Mouse (Mus musculus): ENCODE measurements around the gene D2hgdh.
"Not testable (repeated sequence)": the region's sequence is repeated elsewhere in the genome, so short reads cannot be mapped to it uniquely, and the experiment has no call there.

Gene D2hgdh

DNA sequence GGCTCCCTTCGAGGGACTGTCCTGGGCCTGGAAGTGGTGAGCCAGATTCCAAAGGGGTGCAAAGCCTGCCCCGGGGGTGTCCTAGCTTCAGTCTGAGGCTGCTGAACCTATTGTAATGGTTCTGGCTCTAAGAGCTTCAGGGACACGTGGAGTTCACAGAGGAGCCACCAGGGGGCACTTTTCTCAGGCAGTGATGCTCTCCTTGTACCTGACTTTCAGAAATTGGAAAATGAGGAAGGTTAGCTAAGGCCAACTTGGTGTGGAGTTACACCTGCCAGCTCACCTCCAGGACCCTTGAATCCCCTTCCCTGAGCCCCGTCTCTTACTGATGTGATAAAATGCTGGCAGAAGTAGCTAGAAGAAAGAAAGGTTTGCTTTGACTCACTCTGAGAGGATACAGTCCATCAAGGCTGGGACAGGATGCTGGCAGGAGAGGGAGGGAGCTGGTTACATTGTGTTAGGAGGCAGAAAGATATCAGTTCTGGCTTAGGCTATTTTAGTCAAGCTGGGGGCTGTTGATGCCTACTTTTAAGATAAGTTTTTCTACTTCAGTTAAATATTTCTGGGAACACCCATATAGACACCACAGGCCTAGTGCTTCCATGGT lies 8.1 kb downstream of the D2hgdh start:
- DNase-seq: not testable (repeated sequence)

DNA sequence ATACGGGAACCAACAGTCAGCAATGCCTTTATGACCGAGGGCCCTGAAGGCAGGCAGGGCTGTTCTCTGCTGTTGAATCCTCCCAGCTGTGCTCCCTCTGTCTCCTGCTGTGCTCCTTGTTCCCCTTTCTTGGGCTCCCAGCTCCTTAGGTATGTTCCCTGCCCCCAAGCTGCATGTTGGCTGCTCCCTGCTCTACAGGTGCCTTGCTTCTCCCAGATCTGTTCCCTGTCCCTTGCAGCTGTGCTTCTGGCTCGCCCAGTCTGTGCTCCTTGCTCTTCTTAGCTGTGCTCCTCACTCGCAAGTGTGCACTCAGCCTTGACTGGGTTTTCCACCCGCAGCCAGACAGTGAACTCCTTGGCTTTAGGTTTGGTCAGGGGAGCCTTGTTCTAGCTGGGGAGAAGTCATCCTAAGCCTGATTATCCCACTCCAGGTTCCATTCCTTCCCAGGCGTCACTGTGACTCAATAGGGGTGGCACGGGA lies 10.0 kb downstream of the D2hgdh start:
- no peak for DNase-seq

DNA sequence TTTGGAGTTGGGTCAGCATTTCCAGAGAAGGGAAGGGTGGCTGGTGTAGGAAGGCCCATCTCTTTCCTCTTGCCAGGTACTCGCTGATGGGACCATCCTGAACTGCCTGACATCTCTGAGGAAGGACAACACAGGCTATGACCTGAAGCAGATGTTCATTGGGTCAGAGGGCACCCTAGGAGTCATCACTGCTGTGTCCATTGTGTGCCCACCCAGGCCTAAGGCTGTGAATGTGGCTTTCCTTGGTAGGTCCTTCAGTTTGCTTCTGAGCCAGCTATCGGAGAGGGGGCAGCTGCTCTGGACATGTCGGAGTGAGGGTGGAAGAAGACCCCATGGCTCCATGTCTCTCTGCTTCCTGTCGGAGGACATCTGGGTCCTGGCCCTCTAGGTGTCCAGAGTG lies 10.5 kb downstream of the D2hgdh start:
- no peak for DNase-seq

DNA sequence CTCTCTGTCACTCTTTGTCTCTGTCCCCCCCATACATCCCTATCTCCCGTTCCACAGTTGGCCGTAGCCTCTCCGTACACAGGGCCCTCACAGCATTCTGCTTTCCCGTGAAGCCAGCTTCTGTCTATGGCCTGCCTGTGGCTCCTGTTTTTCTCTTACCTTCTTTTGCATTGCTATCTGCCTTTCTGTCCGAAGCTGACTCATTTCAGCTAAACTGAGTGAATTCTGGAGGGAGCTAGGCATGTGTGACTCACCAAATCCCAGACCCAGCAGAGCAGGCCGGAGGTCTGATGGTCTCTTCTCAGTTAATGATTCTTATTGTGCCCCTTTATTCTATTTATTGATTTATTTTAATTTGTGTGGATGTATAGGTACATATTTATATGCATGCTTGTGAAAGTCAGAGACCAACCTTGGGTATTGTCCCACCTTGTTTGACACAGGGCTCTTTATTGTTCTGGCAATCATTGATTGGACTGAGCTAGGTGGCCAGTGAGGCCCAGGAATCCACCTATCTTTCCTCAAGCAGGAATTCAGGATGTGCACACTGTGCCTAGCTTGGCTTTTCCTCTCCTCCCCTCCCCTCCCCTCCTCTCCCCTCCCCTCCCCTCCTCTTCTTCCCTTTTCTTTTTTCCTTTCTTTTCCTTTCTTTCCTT lies 11.3 kb downstream of the D2hgdh start:
- no peak for DNase-seq

DNA sequence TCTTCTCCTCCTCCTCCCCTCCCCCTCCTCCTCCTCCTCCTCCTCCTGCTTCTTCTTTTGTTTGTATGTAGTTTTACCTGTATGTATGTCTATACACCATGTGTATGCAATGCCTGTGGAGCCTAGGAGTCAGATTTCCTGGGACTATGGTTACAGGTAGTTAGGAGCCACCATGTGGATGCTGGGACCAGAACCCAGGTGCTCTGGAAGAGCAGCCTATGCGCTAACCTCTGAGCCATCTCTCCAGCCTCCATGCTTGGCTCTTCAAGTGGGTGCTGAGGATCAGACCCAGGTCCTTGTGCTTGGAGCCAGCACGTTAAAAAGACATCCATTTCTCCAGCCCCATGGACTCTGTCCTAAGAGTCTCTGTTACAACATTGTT lies 11.8 kb downstream of the D2hgdh start:
- DNase-seq: no peak

DNA sequence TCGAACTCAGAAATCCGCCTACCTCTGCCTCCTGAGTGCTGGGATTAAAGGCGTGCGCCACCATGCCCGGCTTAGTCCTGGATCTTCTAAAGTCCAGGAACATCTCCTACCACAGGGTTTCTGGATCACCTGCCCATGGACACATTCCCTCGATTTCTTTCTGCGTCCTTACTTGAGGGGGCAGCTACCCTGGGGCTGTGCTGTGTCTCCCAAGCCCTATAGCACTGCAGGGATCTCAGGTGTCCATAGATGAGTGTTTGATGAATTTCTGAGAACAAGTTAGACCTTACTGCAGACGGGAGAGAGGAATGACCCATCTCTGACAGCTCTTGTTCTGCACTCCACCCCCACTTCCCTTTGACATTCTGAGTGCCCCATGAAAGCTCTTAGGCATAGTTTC lies 12.6 kb downstream of the D2hgdh start:
- no peak for DNase-seq

DNA sequence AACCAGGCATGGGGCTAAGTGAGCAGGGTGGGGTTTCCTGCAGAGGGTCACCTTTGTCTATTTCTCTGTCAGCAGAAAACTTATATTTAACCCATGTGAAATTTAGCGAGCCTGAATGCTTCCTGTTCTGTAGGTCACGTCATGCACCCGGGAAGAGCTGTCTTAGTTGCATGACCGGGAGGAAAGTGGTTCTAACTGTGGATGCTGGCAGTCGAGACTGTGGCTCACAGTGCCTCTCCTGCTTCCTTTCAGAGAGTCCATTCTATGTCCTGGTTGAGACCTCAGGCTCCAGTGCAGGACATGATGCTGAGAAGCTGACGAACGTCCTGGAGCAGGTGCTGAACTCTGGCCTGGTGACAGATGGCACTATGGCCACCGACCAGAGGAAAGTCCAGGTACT lies 13.9 kb downstream of the D2hgdh start:
- DNase-seq: not testable (repeated sequence)

DNA sequence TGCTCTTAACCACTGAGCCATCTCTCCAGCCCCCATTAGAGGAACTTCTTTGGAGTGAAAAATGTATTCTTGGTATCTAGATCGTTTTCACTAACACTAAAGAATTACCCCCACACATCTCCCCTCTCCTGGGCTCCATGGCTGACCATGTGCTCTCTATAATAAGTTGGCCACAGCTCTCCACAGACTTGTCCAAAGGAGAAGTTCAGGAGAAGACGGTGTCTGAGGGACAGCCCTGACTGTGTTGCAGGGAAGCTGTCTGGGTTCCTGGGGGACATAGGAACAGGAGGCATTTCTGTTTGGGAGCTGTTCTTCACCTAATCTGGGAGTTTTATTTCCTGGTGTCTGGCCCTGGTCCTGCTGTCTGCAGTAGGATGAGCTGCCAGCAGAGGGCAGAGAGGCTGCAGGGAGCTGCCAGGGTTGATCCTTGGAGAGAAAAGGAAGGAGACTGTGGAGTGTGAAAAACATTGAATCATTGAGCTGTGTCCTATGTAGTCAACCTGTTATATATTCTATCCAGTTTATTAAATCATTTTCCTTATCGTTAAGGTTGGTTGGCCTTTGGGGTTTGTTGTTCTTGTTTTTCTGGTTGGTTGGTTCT lies 21.2 kb downstream of the D2hgdh start:
- DNase-seq: not testable (repeated sequence)

DNA sequence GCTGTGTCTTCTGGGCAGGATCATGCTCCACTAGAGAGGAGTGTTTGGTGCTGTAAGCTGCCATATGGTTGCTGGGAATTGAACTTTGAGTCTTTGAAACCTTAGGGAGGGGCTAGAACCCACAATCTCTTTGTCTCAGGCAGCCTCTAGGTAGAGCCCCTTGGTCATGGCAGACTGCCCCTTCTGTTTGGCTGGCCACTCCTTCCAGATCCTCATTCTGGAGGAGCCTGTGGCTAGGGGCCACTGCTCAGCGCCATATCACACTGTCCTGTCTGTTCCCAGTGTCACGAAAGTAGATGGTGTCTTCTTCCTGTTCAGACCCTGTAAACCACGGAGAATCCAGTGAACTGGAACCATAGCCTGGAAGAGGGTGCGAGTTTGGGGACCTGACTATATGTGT lies 31.1 kb downstream of the D2hgdh start:
- not testable (repeated sequence) for DNase-seq

DNA sequence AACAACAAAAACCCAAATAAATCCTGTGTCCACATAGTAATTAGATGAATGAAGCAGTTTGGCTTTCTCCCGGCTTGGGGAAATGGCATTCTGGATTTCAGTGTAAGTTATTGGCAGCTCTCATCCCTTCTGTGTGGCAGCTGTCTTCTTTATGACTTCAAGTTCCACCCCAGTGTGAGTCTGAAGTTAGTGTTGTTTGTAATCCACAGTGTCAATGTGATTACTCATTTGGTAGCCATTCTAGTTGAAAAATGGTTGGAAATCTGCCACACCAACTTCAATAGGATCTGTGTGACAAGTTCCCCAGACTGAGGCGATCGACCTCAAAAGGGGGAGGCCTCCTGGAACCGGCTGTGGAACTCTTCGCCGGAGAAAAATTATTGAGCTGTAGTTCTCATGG lies 32.7 kb downstream of the D2hgdh start:
- DNase-seq: peak; percentile 5

DNA sequence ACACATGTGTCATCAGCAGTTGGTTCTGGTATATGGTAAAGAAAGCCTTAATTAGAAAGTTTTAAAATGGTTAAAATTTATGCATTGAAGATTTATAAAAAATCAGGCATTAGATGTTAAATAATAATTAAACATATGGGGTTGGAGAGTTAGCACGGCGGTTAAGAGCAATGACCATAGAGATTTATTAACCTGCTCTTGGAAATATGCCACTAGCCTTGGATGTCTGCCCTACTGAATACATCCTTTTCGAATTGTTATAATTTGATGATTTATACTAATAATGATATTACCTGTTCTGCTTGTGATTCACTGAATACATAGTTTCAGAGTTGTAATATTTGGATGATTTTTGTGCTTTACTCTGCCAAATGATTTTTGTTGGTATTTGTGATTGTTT lies 33.3 kb downstream of the D2hgdh start:
- DNase-seq: peak; percentile 37

DNA sequence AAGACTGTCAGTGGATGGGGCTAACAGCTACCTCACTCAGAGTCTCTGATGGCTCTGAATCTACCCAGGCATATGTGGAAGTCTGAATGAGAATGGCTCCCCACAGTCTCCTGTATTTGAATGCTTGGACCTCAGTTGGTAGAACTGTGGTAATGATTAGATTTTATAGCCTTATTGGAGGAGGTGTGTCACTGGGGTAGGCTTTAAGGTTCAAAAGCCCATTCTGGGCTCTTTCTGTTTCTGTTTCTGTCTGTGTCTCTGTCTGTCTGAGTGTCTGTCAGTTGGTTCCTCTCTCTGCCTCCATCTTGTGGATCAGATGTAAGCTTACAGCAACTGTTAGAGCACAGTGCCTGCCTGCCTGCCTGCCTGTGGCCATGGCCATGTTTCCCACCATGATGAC lies 34.9 kb downstream of the D2hgdh start:
- no peak for DNase-seq

DNA sequence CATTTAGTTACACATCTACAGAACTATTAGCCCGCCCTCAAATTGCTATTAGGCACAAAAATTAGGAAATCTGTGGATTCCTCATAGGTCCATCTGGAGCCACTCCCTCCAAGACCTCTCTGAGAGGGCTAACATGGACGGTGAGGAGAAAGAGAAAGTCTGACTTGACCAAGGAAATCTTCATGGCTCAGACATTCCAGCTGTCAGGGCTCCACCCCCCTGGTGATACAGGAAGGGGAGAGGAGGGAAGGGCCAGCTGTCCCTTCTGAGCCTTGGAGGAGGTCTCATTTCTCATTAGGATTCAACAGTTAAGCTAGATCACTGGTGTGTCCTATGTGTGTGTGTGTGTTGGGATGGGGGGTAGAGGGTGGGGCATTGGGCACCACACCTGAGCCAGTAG lies 36.3 kb downstream of the D2hgdh start, which contains the start of gene Gal3st2:
Gene Gal3st2, plus strand, starts transcription at position 259 of the 400 bp plus-strand sequence.
- DNase-seq: not testable (repeated sequence)

DNA sequence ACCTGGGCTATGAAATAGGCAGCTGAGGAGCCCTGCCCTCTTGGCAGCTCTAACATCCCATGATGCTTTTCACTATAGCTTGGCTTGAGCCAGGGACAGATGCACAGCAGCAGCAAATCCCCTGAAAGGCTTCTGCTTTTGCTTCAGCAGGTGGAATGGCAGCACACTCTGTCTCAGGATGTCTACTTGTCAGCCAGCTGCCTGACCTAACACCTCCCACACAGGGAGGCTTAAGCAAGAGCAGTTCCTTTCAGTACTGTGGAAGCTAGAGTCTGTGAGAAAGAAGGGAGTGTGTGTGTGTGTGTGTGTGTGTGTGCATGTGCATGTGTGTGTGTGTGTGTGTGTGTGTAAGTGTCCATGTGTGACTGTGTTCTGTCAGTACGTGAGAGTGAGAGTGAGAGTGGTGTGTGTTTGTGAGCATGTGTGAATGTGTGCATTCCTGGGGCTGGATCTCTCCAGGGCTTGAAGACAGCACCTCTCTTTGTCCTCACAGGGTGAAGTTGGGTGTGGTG lies 46.9 kb downstream of the D2hgdh start:
- DNase-seq: not testable (repeated sequence)

DNA sequence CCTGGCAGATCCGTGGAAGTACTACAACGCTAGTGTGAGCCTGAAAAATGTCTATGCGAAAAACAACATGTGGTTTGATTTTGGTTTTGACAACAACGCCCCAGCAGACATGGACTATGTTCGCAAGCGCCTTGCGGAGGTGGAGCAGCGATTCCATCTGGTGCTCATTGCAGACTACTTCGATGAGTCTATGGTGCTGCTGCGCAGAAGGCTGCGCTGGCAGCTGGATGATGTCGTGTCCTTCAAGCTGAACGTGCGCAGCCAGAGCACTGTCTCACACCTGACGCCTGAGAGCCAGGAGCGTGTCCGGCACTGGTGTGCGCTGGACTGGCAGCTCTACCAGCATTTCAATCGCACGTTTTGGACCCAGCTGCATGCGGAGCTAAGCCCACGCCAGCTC lies 49.7 kb downstream of the D2hgdh start:
- DNase-seq: not testable (repeated sequence)

DNA sequence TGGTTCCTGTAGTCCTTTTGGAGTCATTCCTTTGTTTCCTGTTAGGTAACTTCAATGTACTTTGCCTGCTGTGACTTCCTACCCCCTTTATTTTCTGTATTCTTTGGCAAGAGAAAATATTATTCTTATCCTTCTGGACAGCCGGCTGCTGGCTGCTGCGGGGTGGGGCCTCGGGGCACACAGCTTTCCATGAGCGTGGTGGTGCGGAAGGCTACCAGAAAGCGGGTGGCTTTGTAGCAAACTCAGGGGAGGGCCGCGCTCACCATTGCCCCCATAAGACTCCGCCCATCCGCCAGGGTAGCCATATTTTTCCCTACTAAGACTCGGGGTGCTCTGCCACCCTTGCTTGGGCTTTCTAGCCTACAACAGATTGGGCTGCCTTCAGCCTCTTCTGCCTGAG lies 57.1 kb downstream of the D2hgdh start:
- DNase-seq: not testable (repeated sequence)

DNA sequence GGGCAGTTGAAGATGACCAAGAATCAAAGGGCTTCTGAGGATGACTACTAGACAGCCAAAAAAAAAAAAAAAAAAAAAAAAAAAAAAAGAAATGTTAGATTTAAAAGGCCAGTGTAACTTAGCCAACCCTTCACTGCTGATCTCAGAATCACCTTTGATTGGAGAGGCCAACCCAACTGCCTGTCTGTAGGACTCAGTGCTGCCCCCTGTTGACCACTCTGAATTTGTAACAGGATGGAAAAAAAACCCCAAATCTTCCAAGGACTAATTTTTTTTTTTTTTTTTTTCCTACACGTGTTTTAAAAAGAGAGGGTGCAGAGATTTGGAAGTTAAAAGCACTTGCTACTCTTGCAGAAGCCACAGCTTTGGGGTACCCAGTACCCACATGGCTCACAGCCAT lies 66.2 kb downstream of the D2hgdh start:
- DNase-seq: not testable (repeated sequence)

DNA sequence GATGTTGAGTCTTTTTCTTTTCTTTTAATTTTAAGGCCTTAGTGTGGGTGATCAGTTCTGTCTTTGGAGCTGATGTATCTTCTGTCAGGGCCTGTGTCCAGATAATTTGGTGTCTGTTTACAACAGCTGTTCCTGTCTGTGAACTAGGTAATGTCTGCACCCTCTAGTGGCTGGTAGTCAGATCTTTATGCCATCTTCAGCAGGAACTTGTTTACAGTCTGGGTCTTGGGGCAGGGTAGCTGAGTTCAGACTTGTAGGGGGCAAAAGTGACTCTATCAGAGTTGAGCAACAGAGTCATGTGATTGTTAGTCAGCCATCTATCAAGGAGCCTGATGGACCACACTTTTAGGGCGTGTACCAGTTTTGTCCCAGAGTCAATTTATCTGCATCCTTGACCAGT lies 72.7 kb downstream of the D2hgdh start:
- not testable (repeated sequence) for DNase-seq

DNA sequence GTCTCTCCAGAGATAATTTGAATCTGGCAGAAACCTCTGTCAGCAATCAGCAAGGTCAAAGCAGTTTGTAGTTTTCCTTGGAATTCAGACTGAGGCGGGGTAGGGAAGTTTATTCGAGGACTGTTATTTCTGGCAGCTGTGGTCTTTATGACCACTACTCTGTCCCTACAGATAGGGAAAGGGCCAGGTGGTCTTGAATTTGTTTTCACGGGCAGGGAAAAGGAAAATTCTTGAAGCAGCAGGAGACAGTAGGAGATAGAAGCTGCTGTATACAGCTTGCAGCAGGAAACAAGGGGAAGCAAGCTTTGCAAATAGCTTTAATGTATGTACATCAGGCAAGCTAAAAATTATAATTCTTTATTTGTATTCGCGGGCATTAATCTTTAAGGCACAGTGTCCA lies 76.6 kb downstream of the D2hgdh start:
- not testable (repeated sequence) for DNase-seq
